Mouse (Mus musculus) midbrain, embryonic 15.5 days (tissue): ENCODE results near the gene Krt14. TPM values are rescaled to one million over a fixed set of nuclear protein-coding genes. Genes with fewer than 3 reads are reported as not detected.

Experiments used
- ATAC-seq: fragments of 200-750 bp; cut with Nextera tagmentation; replicated peaks from 2 replicates; pipeline ENCODE4 v1.8.0; 2017; ENCODE audit warnings: moderate TSS enrichment
- H3K27ac ChIP-seq: fragments of 300-500 bp; sonication (generic); 2 replicates; pipeline ENCODE4 v1.5.1; 2015; ENCODE audit warnings: mild to moderate bottlenecking, inconsistent platforms
- H3K27me3 ChIP-seq: fragments of 300-500 bp; sonication (generic); replicated peaks from 2 replicates; pipeline ENCODE4 v1.6.1; 2015; ENCODE audit warnings: inconsistent platforms
- H3K36me3 ChIP-seq: fragments of 300-500 bp; sonication (generic); replicated peaks from 2 replicates; pipeline ENCODE4 v1.6.1; 2015; ENCODE audit warnings: inconsistent platforms
- H3K4me1 ChIP-seq: fragments of 300-500 bp; sonication (generic); 2 replicates; pipeline ENCODE4 v1.6.1; 2015; ENCODE audit warnings: inconsistent platforms
- H3K4me2 ChIP-seq: fragments of 300-500 bp; sonication (generic); 2 replicates; pipeline ENCODE4 v1.6.1; 2015; ENCODE audit warnings: inconsistent platforms, mild to moderate bottlenecking, moderate library complexity
- H3K4me3 ChIP-seq: fragments of 300-500 bp; sonication (generic); 2 replicates; pipeline ENCODE4 v1.5.1; 2015; ENCODE audit warnings: mild to moderate bottlenecking, inconsistent platforms
- H3K9ac ChIP-seq: fragments of 300-500 bp; sonication (generic); 2 replicates; pipeline ENCODE4 v1.6.1; 2015; ENCODE audit warnings: mild to moderate bottlenecking, inconsistent platforms
- H3K9me3 ChIP-seq: fragments of 300-500 bp; sonication (generic); 2 replicates; pipeline ENCODE4 v1.6.1; 2016; ENCODE audit warnings: inconsistent platforms
- WGBS: fragments of 180-500 bp; shearing (Covaris S2); methylation state at CpG from one replicate; pipeline ENCODE4 v1.1.7; 2015; ENCODE audit warnings: mixed read lengths; 5-methylcytosine and 5-hydroxymethylcytosine counted together
- polyA plus RNA-seq: library from polyadenylated mRNA; unstranded; fragments of >200 nt; fragmentation: Nextera tagmentation; extraction: Ambion mirVana; gene quantifications from 2 replicates; pipeline ENCODE4 v1.2.1, GENCODE M21; 2015

Krt14 gene
- polyA plus RNA-seq, 1 experiment from 2014 or later: 6.1 TPM

DNA sequence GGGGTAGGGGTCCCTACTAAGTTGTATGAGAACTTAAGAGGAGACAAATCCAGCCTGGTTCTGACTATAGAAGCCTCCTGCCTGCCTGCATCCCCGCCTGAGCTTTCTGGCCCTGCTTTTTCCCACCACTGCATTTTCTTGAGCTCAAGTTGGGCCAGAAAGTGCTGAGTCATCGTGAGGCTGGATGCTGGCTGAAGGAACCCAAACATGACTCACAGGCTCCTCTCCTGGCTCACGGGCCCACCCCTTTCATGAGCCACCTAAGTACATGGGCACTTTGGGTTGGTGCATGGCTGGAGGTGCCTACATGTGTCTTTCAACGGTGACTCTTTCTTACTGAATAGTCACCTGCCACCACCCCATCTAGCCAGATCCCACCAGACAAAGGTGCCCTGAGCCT lies 8.7 kb downstream of the Krt14 start:
- Histone ChIP-seq H3K4me2 (no peak overlapping the region), H3K27me3 (no peaks in the 10 kb centered on the region), H3K4me3 (no peak overlapping the region), H3K9me3 (no peaks in the 10 kb centered on the region), H3K27ac (no peak overlapping the region), H3K9ac (no peak overlapping the region), H3K4me1 (no peaks in the 10 kb centered on the region), H3K36me3 (no peaks in the 10 kb centered on the region)
- WGBS: 84% methylated on average over 4 of the region's 4 CpGs
- no peak for ATAC-seq

GRCm38 (mm10) chr11:100192992-100193391 lies 14.4 kb downstream of the Krt14 start, which contains the start of gene Krt9:
Krt9 (minus strand) TSS chr11:100193246.
- H3K27ac ChIP-seq: no peak within 1 kb of the TSS
- H3K4me1 ChIP-seq: no peaks in the 10 kb centered on the region
- H3K9me3 ChIP-seq: no peaks in the 10 kb centered on the region
- no peaks in the 10 kb centered on the region for H3K27me3 ChIP-seq
- no peak within 1 kb of the TSS for H3K9ac ChIP-seq
- 56% methylated on average over 9 of the region's 9 CpGs for WGBS
- no peak within 1 kb of the TSS for H3K4me2 ChIP-seq
- H3K4me3 ChIP-seq: no peak within 1 kb of the TSS
- H3K36me3 ChIP-seq: no peaks in the 10 kb centered on the region
- ATAC-seq: no peak

DNA sequence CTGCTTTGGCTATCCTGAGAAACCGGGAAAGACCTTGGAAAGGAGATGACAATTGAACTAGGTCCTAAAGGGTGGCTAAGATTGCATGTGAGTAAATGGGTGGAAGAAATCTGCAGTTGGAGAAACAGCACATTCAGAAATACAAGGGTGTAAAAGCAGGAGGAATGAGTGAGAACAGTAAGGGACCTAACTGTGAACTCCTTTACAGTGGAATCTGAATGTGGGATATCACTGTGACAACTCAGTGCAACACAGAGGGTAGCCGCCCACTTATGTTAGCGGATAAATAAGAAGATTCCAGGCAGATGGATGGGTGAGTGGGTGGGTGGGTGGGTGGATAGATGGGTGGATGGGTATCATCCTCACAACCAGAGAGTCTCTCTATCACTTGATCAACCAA lies 15.5 kb downstream of the Krt14 start:
- no peak overlapping the region for H3K9ac ChIP-seq

GRCm38 (mm10) chr11:100186736-100187135 lies 20.6 kb downstream of the Krt14 start:
- Histone ChIP-seq H3K9me3 (no peaks in the 10 kb centered on the region), H3K27ac (no peak overlapping the region), H3K4me3 (no peak overlapping the region), H3K9ac (no peak overlapping the region), H3K4me2 (no peak overlapping the region), H3K36me3 (no peaks in the 10 kb centered on the region), H3K27me3 (no peaks in the 10 kb centered on the region), H3K4me1 (no peaks in the 10 kb centered on the region)
- 91% methylated on average over 8 of the region's 8 CpGs for WGBS
- no peak for ATAC-seq

More for the DNA sequence above, 15.5 kb downstream of the Krt14 start:
- Histone ChIP-seq H3K9me3 (no peaks in the 10 kb centered on the region), H3K27ac (no peak overlapping the region), H3K4me3 (no peak overlapping the region), H3K36me3 (no peaks in the 10 kb centered on the region), H3K4me2 (no peak overlapping the region), H3K4me1 (no peaks in the 10 kb centered on the region), H3K27me3 (no peaks in the 10 kb centered on the region)
- WGBS: 93% methylated on average over 3 of the region's 3 CpGs
- no peak for ATAC-seq

GRCm38 (mm10) chr11:100181725-100182124 lies 25.6 kb downstream of the Krt14 start:
- ATAC-seq: no peak

GRCm38 (mm10) chr11:100179260-100179659 lies 28.1 kb downstream of the Krt14 start:
- H3K9me3 ChIP-seq: no peaks in the 10 kb centered on the region
- H3K4me1 ChIP-seq: no peaks in the 10 kb centered on the region
- no peaks in the 10 kb centered on the region for H3K36me3 ChIP-seq
- 70% methylated on average over 3 of the region's 3 CpGs for WGBS
- no peak overlapping the region for H3K27ac ChIP-seq
- H3K4me2 ChIP-seq: no peak overlapping the region
- no peak overlapping the region for H3K9ac ChIP-seq
- no peaks in the 10 kb centered on the region for H3K27me3 ChIP-seq
- no peak for ATAC-seq
- H3K4me3 ChIP-seq: no peak overlapping the region

More at GRCm38 (mm10) chr11:100181725-100182124, 25.6 kb downstream of the Krt14 start:
- Histone ChIP-seq H3K4me3 (no peak overlapping the region), H3K27me3 (no peaks in the 10 kb centered on the region), H3K9me3 (no peaks in the 10 kb centered on the region), H3K4me1 (no peaks in the 10 kb centered on the region), H3K4me2 (no peak overlapping the region), H3K36me3 (no peaks in the 10 kb centered on the region), H3K27ac (no peak overlapping the region), H3K9ac (no peak overlapping the region)
- 78% methylated on average over 7 of the region's 7 CpGs for WGBS

DNA sequence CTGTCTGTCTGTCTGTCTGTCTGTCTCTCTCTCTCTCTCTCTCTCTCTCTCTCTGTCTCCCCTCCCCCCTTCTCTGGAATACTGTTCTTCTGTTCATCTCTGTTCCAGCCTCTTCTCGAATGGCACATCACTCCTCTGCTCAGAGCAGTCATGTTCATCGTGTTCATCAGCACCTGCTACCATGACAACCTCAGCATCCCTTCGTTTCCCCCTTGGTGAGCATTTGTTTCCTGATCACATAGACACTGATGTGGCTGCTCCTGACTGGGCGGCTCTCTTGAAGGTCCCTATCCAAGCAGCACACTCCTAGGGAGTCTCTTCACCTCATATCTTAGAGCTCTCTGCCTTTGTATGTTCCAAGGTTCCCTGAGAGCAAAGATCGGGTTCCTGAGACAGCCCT lies 29.0 kb downstream of the Krt14 start:
- H3K4me3 ChIP-seq: no peak overlapping the region
- no peaks in the 10 kb centered on the region for H3K36me3 ChIP-seq
- no peaks in the 10 kb centered on the region for H3K27me3 ChIP-seq
- H3K4me1 ChIP-seq: no peaks in the 10 kb centered on the region
- 76% methylated on average over 5 of the region's 5 CpGs for WGBS
- no peak overlapping the region for H3K9ac ChIP-seq
- ATAC-seq: no peak
- H3K9me3 ChIP-seq: no peaks in the 10 kb centered on the region
- H3K4me2 ChIP-seq: no peak overlapping the region
- no peak overlapping the region for H3K27ac ChIP-seq

- Histone ChIP-seq H3K36me3 (no peaks in the 10 kb centered on the region), H3K27me3 (no peaks in the 10 kb centered on the region), H3K4me1 (no peaks in the 10 kb centered on the region), H3K9me3 (no peaks in the 10 kb centered on the region), H3K9ac (no peak overlapping the region), H3K4me2 (no peak overlapping the region), H3K27ac (no peak overlapping the region), H3K4me3 (no peak overlapping the region)
- 80% methylated on average over 9 of the region's 9 CpGs for WGBS
- no peak for ATAC-seq
These were observed 30.6 kb downstream of the Krt14 start for GRCm38 (mm10) chr11:100176791-100177190.

DNA sequence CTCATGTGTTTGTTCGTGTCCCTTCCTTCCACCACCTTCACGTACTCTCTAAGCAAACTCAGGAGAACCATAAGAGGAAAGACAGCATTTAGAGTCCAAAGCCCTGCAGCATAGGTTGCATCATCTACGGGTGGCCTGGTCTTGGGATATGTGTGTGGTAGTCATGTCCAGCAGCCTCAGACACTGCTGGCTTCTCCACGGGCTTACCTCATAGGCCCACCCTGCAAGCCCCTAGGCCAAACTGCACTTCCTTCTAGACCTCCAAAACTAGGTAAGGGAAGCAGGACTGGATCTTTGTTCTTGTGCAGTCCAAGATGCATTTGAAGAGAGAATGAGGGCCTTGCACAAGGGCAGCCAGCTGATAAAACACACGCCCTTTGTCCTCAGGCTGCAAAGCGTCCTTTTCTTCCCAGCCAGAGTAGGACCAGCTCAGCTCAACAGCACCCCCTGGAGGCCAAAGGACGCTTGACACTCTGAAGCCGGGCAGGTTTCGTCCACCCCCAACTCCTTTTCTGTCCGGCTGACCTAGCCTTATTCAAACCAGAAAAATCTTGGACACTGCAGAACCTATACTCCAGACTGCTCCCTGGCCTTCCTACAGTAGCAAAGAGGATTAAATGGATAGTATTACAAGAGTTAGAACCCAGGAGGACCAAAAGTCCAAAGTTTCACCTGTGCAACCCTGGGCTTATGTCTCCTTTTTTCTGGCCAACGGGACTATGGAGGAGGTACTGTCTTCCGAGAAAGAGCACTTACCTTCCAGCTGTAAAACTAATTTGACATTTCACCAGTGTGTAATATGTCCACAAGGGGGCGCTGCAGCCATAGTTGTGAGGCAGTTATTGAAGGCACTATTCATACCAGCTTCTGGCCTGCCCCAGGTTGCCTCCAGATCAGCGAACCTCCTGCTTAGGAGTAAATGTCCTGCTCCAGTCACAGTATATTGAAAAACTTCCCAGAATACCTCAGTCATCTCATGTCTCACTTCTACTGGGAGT lies 38.3 kb downstream of the Krt14 start:
- no peak overlapping the region for H3K4me2 ChIP-seq
- no peak for ATAC-seq
- H3K4me3 ChIP-seq: no peak overlapping the region
- H3K36me3 ChIP-seq: no peaks in the 10 kb centered on the region
- no peaks in the 10 kb centered on the region for H3K27me3 ChIP-seq
- peaks cover 3% of the 10 kb centered on the region; the same call in 1 of the 2 replicates for H3K4me1 ChIP-seq
- H3K9ac ChIP-seq: no peak overlapping the region
- 34% methylated on average over 14 of the region's 14 CpGs for WGBS
- H3K9me3 ChIP-seq: no peaks in the 10 kb centered on the region
- no peak overlapping the region for H3K27ac ChIP-seq

DNA sequence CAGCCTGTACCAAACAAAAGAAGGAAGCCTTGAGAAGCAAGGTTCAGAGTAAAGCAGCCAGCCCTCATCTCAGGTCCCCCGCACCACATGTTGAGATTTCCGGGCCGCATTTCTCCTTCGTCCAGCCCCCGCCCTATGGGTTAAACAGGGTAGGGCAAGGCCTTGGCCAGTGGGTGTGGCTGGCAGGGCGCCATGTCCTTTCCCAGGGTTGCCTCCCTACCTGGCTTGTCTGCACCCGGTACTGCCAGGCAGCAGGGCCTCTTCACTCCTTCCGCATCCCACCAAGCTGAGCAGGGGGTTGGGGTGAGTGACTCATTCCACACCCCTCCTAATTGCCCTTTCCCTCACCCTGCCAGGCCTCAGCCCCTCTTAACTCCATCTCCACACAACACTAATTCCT lies 39.3 kb downstream of the Krt14 start:
- Histone ChIP-seq H3K9ac (no peak overlapping the region), H3K36me3 (no peaks in the 10 kb centered on the region), H3K4me3 (no peak overlapping the region), H3K27ac (no peak overlapping the region), H3K4me1 (peaks cover 3% of the 10 kb centered on the region; the same call in 1 of the 2 replicates), H3K27me3 (no peaks in the 10 kb centered on the region), H3K4me2 (no peak overlapping the region), H3K9me3 (no peaks in the 10 kb centered on the region)
- WGBS: 90% methylated on average over 8 of the region's 8 CpGs
- ATAC-seq: no peak

- Histone ChIP-seq H3K4me3 (no peak overlapping the region), H3K4me2 (no peak overlapping the region), H3K4me1 (peaks cover 3% of the 10 kb centered on the region; the same call in 1 of the 2 replicates), H3K27ac (no peak overlapping the region), H3K9ac (no peak overlapping the region), H3K27me3 (no peaks in the 10 kb centered on the region), H3K36me3 (no peaks in the 10 kb centered on the region), H3K9me3 (no peaks in the 10 kb centered on the region)
- no peak for ATAC-seq
- 72% methylated on average over 7 of the region's 7 CpGs for WGBS
These were observed 43.0 kb downstream of the Krt14 start for GRCm38 (mm10) chr11:100164392-100164791.

GRCm38 (mm10) chr11:100157908-100158477 lies 49.4 kb downstream of the Krt14 start:
- WGBS: 74% methylated on average over 6 of the region's 6 CpGs
- ATAC-seq: no peak
- no peak overlapping the region for H3K4me2 ChIP-seq

More at GRCm38 (mm10) chr11:100157908-100158477, 49.4 kb downstream of the Krt14 start:
- no peaks in the 10 kb centered on the region for H3K27me3 ChIP-seq
- no peak overlapping the region for H3K9ac ChIP-seq
- H3K27ac ChIP-seq: no peak overlapping the region
- no peaks in the 10 kb centered on the region for H3K4me1 ChIP-seq
- no peaks in the 10 kb centered on the region for H3K36me3 ChIP-seq
- no peaks in the 10 kb centered on the region for H3K9me3 ChIP-seq
- no peak overlapping the region for H3K4me3 ChIP-seq
